Mouse (Mus musculus): ENCODE results near the gene Ifitm6.
"Not testable (repeated sequence)": the region's sequence is repeated elsewhere in the genome, so short reads cannot be mapped to it uniquely, and the experiment has no call there.

The Ifitm6 gene

DNA sequence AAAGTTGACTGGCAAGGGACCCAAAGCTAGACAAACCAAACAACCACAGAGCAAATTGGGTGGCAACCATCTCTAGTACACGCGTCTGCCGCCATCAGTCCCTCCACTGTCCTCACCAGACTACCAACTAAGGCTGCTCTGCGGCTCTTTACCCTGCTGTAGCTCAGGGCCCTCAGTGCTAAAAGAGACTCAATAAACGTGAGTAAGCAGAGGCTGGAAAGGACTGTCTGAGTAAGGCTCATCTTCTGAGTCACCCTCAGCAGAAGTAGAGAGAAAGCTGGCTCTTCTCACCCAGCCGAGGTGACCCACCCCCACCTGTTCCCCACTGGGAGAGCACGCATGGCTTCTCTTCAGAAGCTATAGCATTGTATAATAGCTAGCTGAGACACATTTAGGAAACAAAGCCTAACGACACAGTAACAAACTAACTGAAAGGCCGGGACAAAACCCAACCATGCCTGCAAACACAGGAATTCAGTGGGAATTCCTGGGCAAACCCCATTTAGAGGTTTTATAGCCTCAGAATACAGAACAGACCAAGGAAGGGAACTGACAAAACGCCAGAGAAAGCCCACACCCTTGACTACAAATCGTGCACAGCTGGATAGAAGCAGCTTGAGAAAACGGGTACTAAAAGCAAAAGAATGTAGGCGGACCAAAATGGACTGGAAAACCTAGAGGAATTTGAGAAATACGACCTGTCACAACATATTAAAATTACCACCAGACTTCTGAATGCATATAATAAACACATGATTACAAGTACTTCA lies 44.1 kb downstream of the Ifitm6 start:
- DNase-seq (ENCODE audit: inconsistent age in 2 of 2, low spot score in 1 of 2): peak in 1 of 2 experiments; percentile 52

DNA sequence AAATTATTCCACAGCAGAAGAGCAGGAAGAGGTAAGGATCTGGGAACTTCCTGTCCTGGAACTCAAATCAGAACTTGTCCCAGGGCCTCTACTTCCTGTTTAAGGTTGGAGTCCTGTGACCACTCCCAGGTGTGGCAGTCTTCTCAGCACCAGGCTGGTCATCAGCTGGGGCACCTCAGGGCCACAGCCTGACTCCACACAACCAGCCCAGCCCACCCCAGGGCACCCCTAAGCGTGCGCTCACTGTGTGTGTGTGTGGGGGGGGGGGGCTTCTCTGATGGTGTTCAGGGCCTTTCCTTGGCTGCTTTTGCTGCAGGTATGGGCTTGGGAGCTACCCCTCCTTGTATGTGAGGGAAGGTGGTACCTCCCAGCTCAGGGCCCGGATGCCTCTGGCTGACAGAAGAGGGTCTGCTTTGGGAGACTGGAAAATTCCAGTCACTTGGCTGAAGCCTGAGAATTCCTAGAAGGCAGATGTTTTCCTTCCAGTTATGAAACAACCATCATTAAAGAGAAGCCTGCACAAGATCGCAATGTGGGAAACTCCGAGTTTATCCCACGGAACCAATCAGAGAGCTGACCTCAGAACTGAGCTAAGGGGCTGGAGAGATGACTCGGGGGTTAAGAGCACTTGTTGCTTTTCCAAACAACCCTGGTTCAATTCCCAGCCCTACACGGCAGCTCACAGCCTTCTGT lies 46.1 kb downstream of the Ifitm6 start:
- DNase-seq (ENCODE audit: inconsistent age in 2 of 2, low spot score in 1 of 2): no peak

DNA sequence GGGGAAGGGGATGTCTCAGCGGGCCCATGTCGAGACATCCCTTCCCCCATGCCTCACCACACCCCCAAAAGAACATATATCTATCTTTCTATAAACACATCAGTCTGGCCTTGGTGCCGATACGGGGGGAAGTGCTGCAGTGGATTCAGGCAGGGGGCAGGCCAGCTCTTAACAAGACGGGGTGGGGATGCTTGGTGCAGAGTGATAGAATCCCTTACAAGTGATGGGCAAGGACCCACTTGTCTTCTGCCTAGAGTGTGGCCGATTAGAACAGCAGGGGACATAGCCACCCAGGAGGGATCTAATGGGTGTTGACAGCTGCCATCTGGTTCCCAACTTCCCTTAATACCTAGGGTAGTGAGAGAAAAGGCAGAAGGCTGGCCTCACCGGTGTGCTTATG lies 46.8 kb downstream of the Ifitm6 start:
- no peak for DNase-seq (ENCODE audit: inconsistent age in 2 of 2, low spot score in 1 of 2)

DNA sequence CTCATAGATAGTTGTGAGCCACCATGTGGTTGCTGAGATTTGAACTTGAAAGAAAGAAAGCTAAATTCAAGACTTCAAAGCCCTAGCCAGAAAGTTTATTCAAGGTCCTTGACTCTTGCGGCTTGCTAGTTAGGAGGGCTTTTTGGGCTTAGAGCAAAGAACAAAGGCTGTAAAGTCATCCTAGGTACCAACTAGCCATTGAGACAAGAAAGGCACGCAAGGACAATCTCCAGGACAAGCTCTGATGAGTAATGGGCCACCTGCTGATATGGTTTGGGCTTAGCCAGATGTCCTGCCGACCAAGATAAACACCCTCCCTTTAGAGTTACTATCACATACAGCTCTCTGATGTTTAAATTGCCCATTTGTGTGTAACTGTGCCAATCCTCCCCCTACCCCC lies 49.0 kb downstream of the Ifitm6 start:
- DNase-seq (ENCODE audit: inconsistent age in 2 of 2, low spot score in 1 of 2): not testable (repeated sequence)

DNA sequence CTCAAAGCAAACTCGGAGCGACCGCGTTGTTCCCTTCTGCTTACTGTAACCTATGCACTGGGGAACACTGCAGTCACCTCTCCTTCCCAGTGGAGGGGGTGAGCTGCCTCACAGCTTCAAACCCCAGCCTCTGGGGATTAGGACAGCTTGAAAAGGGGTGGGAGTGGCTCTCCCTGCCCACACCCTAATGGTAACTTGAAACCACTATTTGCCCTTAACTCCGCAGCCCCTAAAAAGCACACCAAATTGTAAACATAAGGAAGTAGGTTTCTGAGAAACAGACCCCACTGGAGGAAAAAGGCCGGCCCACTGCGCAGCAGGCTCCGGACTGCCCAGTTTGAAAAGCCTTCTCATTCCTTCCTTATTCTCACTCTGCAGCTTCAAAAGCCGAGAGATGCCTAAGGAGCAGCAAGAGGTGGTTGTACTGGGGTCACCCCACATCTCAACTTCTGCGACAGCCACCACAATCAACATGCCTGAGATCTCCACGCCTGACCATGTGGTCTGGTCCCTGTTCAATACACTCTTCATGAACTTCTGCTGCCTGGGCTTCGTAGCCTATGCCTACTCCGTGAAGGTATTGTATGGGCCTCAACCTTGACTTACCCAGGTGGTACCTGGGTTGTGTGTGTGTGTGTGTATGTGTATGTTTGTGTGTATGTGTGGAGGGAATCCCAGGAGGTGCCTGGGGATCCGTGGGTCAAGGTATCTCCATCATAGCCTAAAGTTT lies 49.7 kb downstream of the Ifitm6 start:
- DNase-seq (ENCODE audit: inconsistent age in 2 of 2, low spot score in 1 of 2): no peak

DNA sequence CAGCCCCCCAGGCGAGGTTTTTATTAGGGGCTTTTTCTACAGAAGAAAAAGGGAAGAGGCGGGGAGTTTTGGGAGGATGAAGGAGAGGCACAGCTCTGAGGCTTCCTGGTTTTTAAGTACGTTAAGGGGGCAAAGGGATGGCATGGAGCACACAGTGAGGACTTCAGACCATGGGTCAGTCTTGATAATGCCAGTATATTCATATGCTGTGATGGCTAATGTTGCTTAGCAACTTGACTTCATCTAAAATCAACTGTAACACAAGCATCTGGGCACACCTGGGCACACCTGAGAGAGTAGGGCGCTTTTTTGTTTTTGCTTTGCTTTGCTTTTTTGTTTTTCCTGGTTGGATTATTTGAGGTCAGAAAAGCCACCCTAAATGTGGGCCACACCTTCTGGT lies 50.8 kb downstream of the Ifitm6 start, which contains the start of gene Ifitm1:
Gene Ifitm1, plus strand, starts transcription at position 301 of the 400 bp plus-strand sequence.
- DNase-seq (ENCODE audit: inconsistent age in 2 of 2, low spot score in 1 of 2): no peak

Measured in adrenal gland, adult (tissue).